Mouse (Mus musculus) C3H10T1/2 (cell line): ENCODE data around the gene Krt18. TPM values are rescaled to one million over a fixed set of nuclear protein-coding genes. Genes with fewer than 3 reads are reported as not detected.

Experiments
- polyA plus RNA-seq, 2 experiments: library from polyadenylated mRNA; unstranded; fragments of >200 nt; fragmentation: generic; extraction: Trizol; gene quantifications; one replicate each; pipeline ENCODE4 v1.2.1; 2012; ENCODE audit warnings: missing spikeins in 2 of 2

Krt18 gene
- under 1 TPM in 1 of 2 experiments, not detected in 1; 0.02 TPM for polyA plus RNA-seq

DNA sequence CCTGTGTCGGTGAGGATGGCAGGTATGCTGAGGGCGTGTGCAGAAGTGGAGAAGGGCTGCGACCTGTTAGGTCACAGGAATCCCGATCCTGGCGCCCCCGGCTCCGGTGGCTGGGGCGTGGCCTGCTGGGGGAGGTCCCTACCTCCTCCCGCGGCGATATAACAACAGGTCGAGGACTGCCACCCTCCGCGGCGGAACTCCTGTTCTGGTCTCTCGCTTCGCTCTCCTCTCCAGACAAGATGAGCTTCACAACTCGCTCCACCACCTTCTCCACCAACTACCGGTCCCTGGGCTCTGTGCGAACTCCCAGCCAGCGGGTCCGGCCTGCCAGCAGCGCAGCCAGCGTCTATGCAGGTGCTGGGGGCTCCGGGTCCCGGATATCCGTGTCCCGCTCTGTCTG is at the start of gene Krt18:
Krt18 (plus strand) TSS at position 141 of the 400 bp plus-strand sequence.

DNA sequence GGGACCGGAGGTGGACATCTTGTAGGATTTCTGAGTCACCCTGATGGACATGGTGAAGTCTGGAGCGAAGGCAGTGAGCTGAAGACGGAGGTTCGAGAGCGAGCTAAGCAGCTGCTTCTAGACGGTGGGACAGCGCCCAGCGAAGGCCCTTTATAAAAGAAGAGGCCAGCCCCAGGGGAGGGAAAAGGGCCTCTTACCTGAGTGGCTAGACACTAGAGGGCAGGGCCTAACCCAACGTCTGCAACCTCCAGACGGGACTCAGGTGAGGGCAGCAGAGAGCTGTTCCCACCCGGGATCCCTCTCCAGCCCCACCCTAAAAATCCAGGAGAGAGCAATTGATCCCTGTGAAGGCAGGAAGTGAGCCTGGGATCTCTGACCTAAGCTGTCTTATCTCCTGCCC is 23.8 kb upstream of the Krt18 start, which contains the start of gene Krt8:
Krt8 (minus strand) TSS at position 294 of the 400 bp plus-strand sequence.

DNA sequence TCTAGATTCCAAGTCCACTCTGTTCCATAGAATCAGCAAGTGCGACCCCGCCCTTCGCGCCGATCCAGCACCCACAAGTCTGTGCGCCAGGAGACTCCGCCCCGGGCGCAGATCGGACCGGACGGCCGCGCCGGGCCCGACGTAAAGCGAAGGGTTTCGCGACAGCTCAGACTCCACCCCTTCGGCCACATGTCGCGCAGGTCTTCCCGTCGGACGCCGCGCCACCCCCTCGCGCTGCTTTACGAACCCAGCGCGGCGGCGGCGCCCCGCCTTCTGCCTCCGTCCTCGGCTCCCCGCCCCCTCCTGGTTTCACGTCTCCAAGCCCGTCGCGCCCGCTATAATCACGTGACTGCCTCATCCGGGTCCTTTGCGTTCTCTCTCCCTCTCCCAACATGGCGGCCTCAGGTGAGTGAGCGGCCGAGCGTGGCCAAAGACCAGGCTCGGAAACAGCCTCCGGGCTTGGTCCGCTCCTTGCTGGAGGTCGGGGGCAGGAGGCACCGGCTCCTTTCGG is 45.6 kb downstream of the Krt18 start, which contains the start of gene Eif4b:
Eif4b (plus strand) TSS at position 215 of the 511 bp plus-strand sequence.

Other genes starting within 250 kb of the Krt18 start
- gene Krt72, start 241.7 kb upstream of the Krt18 start, polyA plus RNA-seq = not detected
- gene Krt73, start 225.8 kb upstream of the Krt18 start, polyA plus RNA-seq = not detected
- not detected for gene Krt2, start 210.0 kb upstream of the Krt18 start, polyA plus RNA-seq
- not detected for gene Krt1, start 177.4 kb upstream of the Krt18 start, polyA plus RNA-seq
- not detected for gene Krt77, start 158.5 kb upstream of the Krt18 start, polyA plus RNA-seq
- under 1 TPM in 1 of 2 experiments, not detected in 1; 0.01 TPM for gene Krt76, start 135.3 kb upstream of the Krt18 start, polyA plus RNA-seq
- gene Krt4, start 103.4 kb upstream of the Krt18 start, polyA plus RNA-seq = not detected
- gene Krt79, start 87.9 kb upstream of the Krt18 start, polyA plus RNA-seq = not detected
- gene Krt78, start 73.9 kb upstream of the Krt18 start, polyA plus RNA-seq = under 1 TPM; 0.01 to 0.05 TPM
- gene Krt8, start 23.7 kb upstream of the Krt18 start, polyA plus RNA-seq = under 1 TPM; 0.39 to 0.44 TPM
- gene Eif4b, start 45.6 kb downstream of the Krt18 start, polyA plus RNA-seq = 100 to 1,000 TPM; 147 to 289 TPM
- gene Tns2, start 72.2 kb downstream of the Krt18 start, polyA plus RNA-seq = 100 to 1,000 TPM; 101 to 364 TPM
- gene Spryd3, start 108.1 kb downstream of the Krt18 start, polyA plus RNA-seq = 10 to 100 TPM; 36.8 to 50.9 TPM
- 10 to 100 TPM; 11.1 to 12.6 TPM for gene Igfbp6, start 116.2 kb downstream of the Krt18 start, polyA plus RNA-seq
- gene Soat2, start 122.3 kb downstream of the Krt18 start, polyA plus RNA-seq = under 1 TPM; 0.05 to 0.31 TPM
- gene Zfp740, start 175.1 kb downstream of the Krt18 start, polyA plus RNA-seq = 10 to 100 TPM in 1 of 2 experiments, 1 to 10 TPM in 1; 9.8 to 56.6 TPM
- gene Csad, start 176.5 kb downstream of the Krt18 start, polyA plus RNA-seq = 100 to 1,000 TPM in 1 of 2 experiments, 10 to 100 TPM in 1; 22.5 to 249 TPM
- gene Itgb7, start 203.8 kb downstream of the Krt18 start, polyA plus RNA-seq = 100 to 1,000 TPM in 1 of 2 experiments, 1 to 10 TPM in 1; 4.6 to 133 TPM
- 100 to 1,000 TPM; 110 to 187 TPM for gene Rarg, start 229.3 kb downstream of the Krt18 start, polyA plus RNA-seq
- gene Gm9918, start 242.4 kb downstream of the Krt18 start, polyA plus RNA-seq = under 1 TPM in 1 of 2 experiments, not detected in 1; 0.11 TPM